ENCODE assay signal across 8 mouse cellular contexts in genomic region chr7:82175327-82175721, GRCm38 (mm10). TPM values are rescaled to one million over a fixed set of nuclear protein-coding genes. Genes with fewer than 3 reads are reported as not detected.
A peak's percentile ranks its signal among the peaks of the same experiment; 100 is the strongest.
DNase-seq lines count a peak whose midpoint lies in the region; ATAC-seq lines count a peak whose summit lies in the region.

No protein-coding gene starts in this region.

- H3K27ac ChIP-seq in embryonic facial prominence, embryonic 14.5 days (replicated peaks; ENCODE audit: low read depth, low read length), result no peak overlapping the region
- peak overlapping the region; percentile 61 for H3K27ac ChIP-seq in neural tube, embryonic 13.5 days (replicated peaks)

- H3K4me2 ChIP-seq in embryonic facial prominence, embryonic 14.5 days (ENCODE audit: low read depth, low read length), result peak overlapping the region; percentile 96
- H3K4me2 ChIP-seq in neural tube, embryonic 13.5 days, result peak overlapping the region; percentile 76

- WGBS in embryonic facial prominence, embryonic 14.5 days, result under 1% methylated on average over 15 of the region's 16 CpGs
- 1% methylated on average over 16 of the region's 16 CpGs for WGBS in neural tube, embryonic 13.5 days

- ATAC-seq in embryonic facial prominence, embryonic 14.5 days (ENCODE audit: low read depth), result no peak
- ATAC-seq in inflammation-experienced regulatory T-cells, adult 6 months, result peak; percentile 9
- ATAC-seq in neural tube, embryonic 13.5 days (ENCODE audit: low read depth), result peak; percentile 33; the same call in 1 of the 2 replicates
- no peak for ATAC-seq in erythroblast, adult 5-6 weeks (replicated peaks; ENCODE audit: low FRiP score, poor library complexity, severe bottlenecking)

- peak overlapping the region; percentile 73 for H3K9ac ChIP-seq in embryonic facial prominence, embryonic 14.5 days (ENCODE audit: low read depth, low read length)
- H3K9ac ChIP-seq in neural tube, embryonic 13.5 days, result peak overlapping the region; percentile 70

- H3K4me3 ChIP-seq in embryonic facial prominence, embryonic 14.5 days (ENCODE audit: low read depth, low read length), result peak overlapping the region; percentile 82
- H3K4me3 ChIP-seq in neural tube, embryonic 13.5 days, result peak overlapping the region; percentile 53

- peaks cover 9% of the 10 kb centered on the region; the same call in 1 of the 2 replicates for H3K4me1 ChIP-seq in embryonic facial prominence, embryonic 14.5 days (ENCODE audit: control insufficient read depth, insufficient read depth, low read length)
- H3K4me1 ChIP-seq in neural tube, embryonic 13.5 days (replicated peaks), result peaks cover 24% of the 10 kb centered on the region

- no peaks in the 10 kb centered on the region; the same call in 1 of the 2 replicates for H3K27me3 ChIP-seq in embryonic facial prominence, embryonic 14.5 days (replicated peaks; ENCODE audit: control insufficient read depth, insufficient read depth, low read length)
- H3K27me3 ChIP-seq in neural tube, embryonic 13.5 days, result no peaks in the 10 kb centered on the region; the same call in 1 of the 2 replicates

- H3K9me3 ChIP-seq in embryonic facial prominence, embryonic 14.5 days (ENCODE audit: control insufficient read depth, low read length), result no peaks in the 10 kb centered on the region
- H3K9me3 ChIP-seq in neural tube, embryonic 13.5 days, result no peaks in the 10 kb centered on the region

- peak; percentile 18 to 24 for DNase-seq in left cerebral cortex, postnatal 36 days (ENCODE audit: low spot score in 2 of 2)
- DNase-seq in left cerebral cortex, postnatal 4 days, result no peak
- DNase-seq in embryonic facial prominence, embryonic 14.5 days (ENCODE audit: low spot score), result no peak
- no peak for DNase-seq in ovary, postnatal 10 days (ENCODE audit: low spot score)
- no peak for DNase-seq in frontal cortex, postnatal 14 days (ENCODE audit: low spot score in 2 of 2)

- no peaks in the 10 kb centered on the region for H3K36me3 ChIP-seq in embryonic facial prominence, embryonic 14.5 days (ENCODE audit: control insufficient read depth, insufficient read depth, low read length)
- no peaks in the 10 kb centered on the region for H3K36me3 ChIP-seq in neural tube, embryonic 13.5 days

- intact Hi-C loops in left cerebral cortex, postnatal 36 days (cut with DNase I), result loop anchor here (5.0 kb wide), 2 partner anchors 72 to 87 kb away; no protein-coding TSS in a partner anchor
- intact Hi-C loops in left cerebral cortex, postnatal 4 days (cut with DNase I), result no loop called here

RNA-seq across cellular contexts. Expression of gene Sh3gl3, which starts 1.7 kb away (rescaled TPM):
- 10 to 100 TPM; 53.3 to 59.8 TPM for total RNA-seq in left cerebral cortex, postnatal 36 days (2021)
- total RNA-seq in left cerebral cortex, postnatal 4 days (2021), result 10 to 100 TPM; 64.2 to 67.2 TPM
- 12.9 and 14.1 TPM in 2 replicates for polyA plus RNA-seq in embryonic facial prominence, embryonic 14.5 days (2014; fragmentation: Nextera tagmentation; extraction: Ambion mirVana)
- 1 to 10 TPM; 2.4 to 5.6 (median 4.0) TPM for polyA plus RNA-seq in inflammation-experienced regulatory T-cells, adult 6 months (2017; shearing (Covaris generic))
- polyA plus RNA-seq in neural tube, embryonic 13.5 days (2015; fragmentation: Nextera tagmentation; extraction: Ambion mirVana), result 58.0 and 58.2 TPM in 2 replicates
- not detected in 2 replicates for total RNA-seq in erythroblast, adult 5-6 weeks (2015; ENCODE audit: low replicate concordance)
- not detected in 2 replicates for total RNA-seq in erythroblast, adult 5-6 weeks (2017; ENCODE audit: low replicate concordance)

Comparison
In these comparisons a context has a peak if more than half of its experiments do, and no peak if none do; other contexts are left out.
1. DNase-seq: peak in left cerebral cortex, postnatal 36 days (2 of 2); none in left cerebral cortex, postnatal 4 days (single experiment), embryonic facial prominence, embryonic 14.5 days (single experiment), ovary, postnatal 10 days (single experiment) and frontal cortex, postnatal 14 days (0 of 2).
2. ATAC-seq: peak in inflammation-experienced regulatory T-cells, adult 6 months (single experiment) and neural tube, embryonic 13.5 days (single experiment); none in embryonic facial prominence, embryonic 14.5 days (single experiment) and erythroblast, adult 5-6 weeks (single experiment).
3. RNA of gene Sh3gl3, which starts 1.7 kb away (total RNA-seq): 64.2 to 67.2 TPM in left cerebral cortex, postnatal 4 days and 53.3 to 59.8 TPM in left cerebral cortex, postnatal 36 days; not detected in erythroblast, adult 5-6 weeks; every median in the first group is over 10 times any median in the second.